Mouse (Mus musculus): Measurements from ENCODE around the gene Mecr.
A peak's percentile ranks its signal among the peaks of the same experiment; 100 is the strongest.

GRCm38 (mm10) chr4:131904478-131904877, 61.2 kb downstream of the Mecr start:
- TF ChIP-seq POLR2A (IDR thresholded peaks at IDR 0.05; ENCODE audit: borderline replicate concordance, insufficient read depth, low read length) (no peak), CTCF (IDR thresholded peaks at IDR 0.05; ENCODE audit: borderline replicate concordance, insufficient read depth, low read depth, low read length) (peak; percentile 67)
